Mouse (Mus musculus): ENCODE measurements at regions not wholly inside any gene's neighbourhood (a gene's known extent, or its start where the extent isn't known, plus 50 kb on each side); places are given as distances from the start of the nearest gene placed in this dataset.

DNA sequence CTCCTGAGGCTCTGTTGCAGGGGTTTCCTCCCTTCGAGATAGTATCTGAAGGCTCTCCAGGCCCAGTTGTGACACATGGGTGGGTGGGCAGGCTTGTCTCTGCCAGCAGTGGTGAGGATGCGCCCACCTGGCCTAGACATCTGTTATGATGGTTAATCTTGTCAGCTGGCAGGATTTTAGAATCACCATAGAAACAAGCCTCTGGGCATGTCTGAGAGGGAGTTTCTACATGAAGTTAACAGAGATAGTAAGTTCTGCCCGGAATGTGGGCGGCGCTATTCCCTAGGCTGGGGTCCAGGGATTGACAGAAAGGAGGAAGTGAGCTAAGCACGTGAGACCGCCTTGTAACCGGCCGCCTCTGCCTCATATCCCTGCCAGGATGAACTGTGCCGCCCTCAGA is 177.2 kb upstream of the Igsf21 start:
- H3K27ac ChIP-seq (replicated peaks) = no peak overlapping the region
- H3K9ac ChIP-seq (ENCODE audit: low read length) = no peak overlapping the region
- H3K27me3 ChIP-seq (ENCODE audit: control insufficient read depth, insufficient read depth, low read length) = no peaks in the 10 kb centered on the region
- no peaks in the 10 kb centered on the region for H3K4me1 ChIP-seq (replicated peaks; ENCODE audit: control insufficient read depth, insufficient read depth)
- DNase-seq (ENCODE audit: low spot score) (no peak), ATAC-seq (ENCODE audit: low FRiP score, low TSS enrichment) (no peak)
- WGBS = 92% methylated on average over 10 of the region's 10 CpGs
- no peaks in the 10 kb centered on the region for H3K9me3 ChIP-seq (ENCODE audit: control insufficient read depth, low read length)
- TF ChIP-seq EP300 (optimal IDR thresholded peaks at IDR 0.05) (no peak), CTCF (IDR thresholded peaks at IDR 0.05; ENCODE audit: low read depth) (no peak)
- no peak overlapping the region for H3K4me2 ChIP-seq (replicated peaks; ENCODE audit: low read depth)
- no peak overlapping the region for H3K4me3 ChIP-seq (ENCODE audit: low read depth, low read length)
- H3K36me3 ChIP-seq (ENCODE audit: control insufficient read depth, insufficient read depth, low read length) = no peaks in the 10 kb centered on the region

GRCm38 (mm10) chr4:140421926-140422585 is 175.5 kb upstream of the Igsf21 start:
- TF ChIP-seq CTCF (IDR thresholded peaks at IDR 0.05; ENCODE audit: low read depth) = no peak
- no peak for TF ChIP-seq EP300 (optimal IDR thresholded peaks at IDR 0.05)
- H3K4me3 ChIP-seq (ENCODE audit: low read depth, low read length) = no peak overlapping the region
- H3K4me2 ChIP-seq (replicated peaks; ENCODE audit: low read depth) = no peak overlapping the region
- no peak for ATAC-seq (ENCODE audit: low FRiP score, low TSS enrichment)
- H3K4me1 ChIP-seq (replicated peaks; ENCODE audit: control insufficient read depth, insufficient read depth) = no peaks in the 10 kb centered on the region
- no peaks in the 10 kb centered on the region for H3K9me3 ChIP-seq (ENCODE audit: control insufficient read depth, low read length)
- no peaks in the 10 kb centered on the region for H3K36me3 ChIP-seq (ENCODE audit: control insufficient read depth, insufficient read depth, low read length)
- no peak for DNase-seq (ENCODE audit: low spot score)
- H3K9ac ChIP-seq (ENCODE audit: low read length) = no peak overlapping the region
- no peak overlapping the region for H3K27ac ChIP-seq (replicated peaks)
- 47% methylated on average over 7 of the region's 7 CpGs for WGBS
- H3K27me3 ChIP-seq (ENCODE audit: control insufficient read depth, insufficient read depth, low read length) = no peaks in the 10 kb centered on the region

DNA sequence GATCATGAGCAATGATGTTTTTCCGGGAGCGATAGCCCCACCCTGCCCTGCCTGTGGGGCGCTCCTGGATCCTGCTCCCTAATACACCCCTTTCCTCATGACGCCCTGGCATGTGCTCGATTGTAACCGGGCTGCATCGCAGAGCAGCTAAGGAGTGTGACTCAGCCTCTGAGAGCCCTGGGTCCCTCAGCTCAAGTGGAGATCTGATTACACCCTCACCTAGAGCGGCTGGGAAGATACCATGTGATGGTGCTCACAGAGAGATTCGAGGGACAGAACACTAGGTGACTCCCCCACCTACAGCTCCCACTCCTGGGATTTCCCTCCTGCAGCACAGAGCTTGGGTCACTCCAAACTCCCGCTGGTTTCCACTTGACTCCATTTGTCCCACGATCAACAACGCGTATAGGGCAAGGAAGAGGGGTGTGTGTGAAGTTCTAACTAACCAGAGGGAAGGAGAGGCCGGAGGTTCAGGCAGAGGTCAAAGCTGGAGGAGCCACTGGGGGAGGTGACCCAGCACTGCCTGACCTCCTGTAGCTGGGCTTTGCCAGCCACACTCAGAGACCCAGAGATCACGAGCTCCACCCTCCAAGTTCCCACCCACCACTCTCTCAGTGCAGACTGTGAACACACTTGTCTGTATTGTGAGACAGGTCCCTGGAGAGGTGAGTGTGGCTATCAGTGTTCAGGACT is 173.3 kb upstream of the Igsf21 start:
- Histone ChIP-seq H3K4me2 (replicated peaks; ENCODE audit: low read depth) (no peak overlapping the region), H3K27me3 (ENCODE audit: control insufficient read depth, insufficient read depth, low read length) (no peaks in the 10 kb centered on the region), H3K27ac (replicated peaks) (no peak overlapping the region), H3K9me3 (ENCODE audit: control insufficient read depth, low read length) (no peaks in the 10 kb centered on the region), H3K4me1 (replicated peaks; ENCODE audit: control insufficient read depth, insufficient read depth) (no peaks in the 10 kb centered on the region), H3K36me3 (ENCODE audit: control insufficient read depth, insufficient read depth, low read length) (no peaks in the 10 kb centered on the region), H3K9ac (ENCODE audit: low read length) (no peak overlapping the region), H3K4me3 (ENCODE audit: low read depth, low read length) (no peak overlapping the region)
- TF ChIP-seq EP300 (optimal IDR thresholded peaks at IDR 0.05) (no peak), CTCF (IDR thresholded peaks at IDR 0.05; ENCODE audit: low read depth) (no peak)
- no peak for DNase-seq (ENCODE audit: low spot score)
- ATAC-seq (ENCODE audit: low FRiP score, low TSS enrichment) = peak; percentile 59; the same call in 1 of the 2 replicates
- WGBS = 36% methylated on average over 15 of the region's 15 CpGs

- no peaks in the 10 kb centered on the region for H3K4me1 ChIP-seq (replicated peaks; ENCODE audit: control insufficient read depth, insufficient read depth)
- H3K4me3 ChIP-seq (ENCODE audit: low read depth, low read length) = no peak overlapping the region
- H3K9me3 ChIP-seq (ENCODE audit: control insufficient read depth, low read length) = no peaks in the 10 kb centered on the region
- 68% methylated on average over 17 of the region's 17 CpGs for WGBS
- no peaks in the 10 kb centered on the region for H3K27me3 ChIP-seq (ENCODE audit: control insufficient read depth, insufficient read depth, low read length)
- no peak overlapping the region for H3K9ac ChIP-seq (ENCODE audit: low read length)
- no peak overlapping the region for H3K4me2 ChIP-seq (replicated peaks; ENCODE audit: low read depth)
- no peak overlapping the region for H3K27ac ChIP-seq (replicated peaks)
- TF ChIP-seq CTCF (IDR thresholded peaks at IDR 0.05; ENCODE audit: low read depth) = no peak
- no peak for TF ChIP-seq EP300 (optimal IDR thresholded peaks at IDR 0.05)
- H3K36me3 ChIP-seq (ENCODE audit: control insufficient read depth, insufficient read depth, low read length) = no peaks in the 10 kb centered on the region
- ATAC-seq (ENCODE audit: low FRiP score, low TSS enrichment) (no peak), DNase-seq (ENCODE audit: low spot score) (no peak)
These were observed 165.8 kb upstream of the Igsf21 start for GRCm38 (mm10) chr4:140412312-140412930.

DNA sequence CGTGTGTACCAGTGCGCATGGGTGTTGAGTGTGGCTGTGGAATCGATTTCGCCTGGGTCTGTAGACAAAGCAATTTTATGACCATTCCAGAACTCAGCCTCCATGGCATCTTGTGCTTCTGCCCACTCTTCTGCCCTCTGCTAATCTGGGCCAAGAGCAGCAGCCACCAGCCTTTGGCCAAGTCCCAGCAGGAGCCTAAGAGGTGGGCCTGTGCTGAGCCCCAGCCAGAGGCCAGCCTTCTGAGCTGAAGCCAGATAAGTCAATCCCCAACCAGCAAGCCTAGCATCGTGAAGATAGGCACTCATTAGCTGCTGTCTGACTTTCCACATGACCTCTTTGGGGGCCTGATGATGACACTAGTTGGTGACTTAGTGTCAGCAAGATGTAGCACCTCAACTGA is 161.9 kb upstream of the Igsf21 start:
- no peaks in the 10 kb centered on the region for H3K27me3 ChIP-seq (ENCODE audit: control insufficient read depth, insufficient read depth, low read length)
- H3K4me2 ChIP-seq (replicated peaks; ENCODE audit: low read depth) = no peak overlapping the region
- ATAC-seq (ENCODE audit: low FRiP score, low TSS enrichment) (no peak), DNase-seq (ENCODE audit: low spot score) (no peak)
- H3K36me3 ChIP-seq (ENCODE audit: control insufficient read depth, insufficient read depth, low read length) = no peaks in the 10 kb centered on the region
- no peaks in the 10 kb centered on the region for H3K9me3 ChIP-seq (ENCODE audit: control insufficient read depth, low read length)
- no peak overlapping the region for H3K27ac ChIP-seq (replicated peaks)
- H3K4me3 ChIP-seq (ENCODE audit: low read depth, low read length) = no peak overlapping the region
- H3K4me1 ChIP-seq (replicated peaks; ENCODE audit: control insufficient read depth, insufficient read depth) = no peaks in the 10 kb centered on the region
- H3K9ac ChIP-seq (ENCODE audit: low read length) = no peak overlapping the region
- WGBS = 90% methylated on average over 5 of the region's 5 CpGs
- TF ChIP-seq CTCF (IDR thresholded peaks at IDR 0.05; ENCODE audit: low read depth) = no peak
- no peak for TF ChIP-seq EP300 (optimal IDR thresholded peaks at IDR 0.05)

GRCm38 (mm10) chr4:140406913-140407312 is 160.3 kb upstream of the Igsf21 start:
- Histone ChIP-seq H3K9ac (ENCODE audit: low read length) (no peak overlapping the region), H3K4me2 (replicated peaks; ENCODE audit: low read depth) (no peak overlapping the region), H3K4me1 (replicated peaks; ENCODE audit: control insufficient read depth, insufficient read depth) (no peaks in the 10 kb centered on the region), H3K4me3 (ENCODE audit: low read depth, low read length) (no peak overlapping the region), H3K27ac (replicated peaks) (no peak overlapping the region), H3K9me3 (ENCODE audit: control insufficient read depth, low read length) (no peaks in the 10 kb centered on the region), H3K27me3 (ENCODE audit: control insufficient read depth, insufficient read depth, low read length) (no peaks in the 10 kb centered on the region), H3K36me3 (ENCODE audit: control insufficient read depth, insufficient read depth, low read length) (no peaks in the 10 kb centered on the region)
- DNase-seq (ENCODE audit: low spot score) = no peak
- WGBS = 75% methylated on average over 4 of the region's 4 CpGs
- ATAC-seq (ENCODE audit: low FRiP score, low TSS enrichment) = no peak
- TF ChIP-seq CTCF (IDR thresholded peaks at IDR 0.05; ENCODE audit: low read depth) = no peak
- TF ChIP-seq EP300 (optimal IDR thresholded peaks at IDR 0.05) = no peak

All from stomach, postnatal 0 days (tissue).